Mouse (Mus musculus): Measurements from ENCODE around the gene Knstrn. TPM values are rescaled to one million over a fixed set of nuclear protein-coding genes. Genes with fewer than 3 reads are reported as not detected.

Gene Knstrn
- polyA plus RNA-seq, 1 experiment, result 2.1 TPM

GRCm38 (mm10) chr2:118782303-118782702 is 31.5 kb upstream of the Knstrn start:
- 76% methylated on average over 4 of the region's 4 CpGs for WGBS

DNA sequence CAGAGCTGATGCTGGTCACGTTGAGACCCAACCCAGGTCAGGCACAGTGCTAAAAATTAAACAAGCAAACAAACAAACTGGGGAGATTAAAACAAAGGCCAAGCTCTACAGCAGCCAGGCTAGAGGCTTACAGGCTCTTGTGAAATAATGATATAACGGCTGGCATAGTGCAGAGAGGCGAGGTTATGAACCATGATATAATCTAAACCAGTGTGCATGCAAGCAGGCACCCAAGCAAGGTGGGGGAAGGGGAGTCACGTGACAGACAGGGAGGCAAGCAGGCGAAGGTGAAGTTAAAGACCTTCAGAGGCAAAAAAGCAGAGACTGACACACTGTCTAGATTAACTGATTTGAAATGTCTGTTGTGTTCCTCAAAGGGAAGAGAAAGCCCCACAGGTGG is 30.7 kb upstream of the Knstrn start:
- Histone ChIP-seq H3K4me1 (ENCODE audit: control insufficient read depth, insufficient read depth, low read length) (peaks cover 6% of the 10 kb centered on the region), H3K27ac (ENCODE audit: insufficient read depth, low read length) (no peak overlapping the region), H3K27me3 (ENCODE audit: control insufficient read depth, insufficient read depth, low read length) (no peaks in the 10 kb centered on the region), H3K4me3 (replicated peaks; ENCODE audit: insufficient read depth, low read depth, low read length) (no peak overlapping the region)
- DNase-seq, result no peak
- TF ChIP-seq CTCF (IDR thresholded peaks at IDR 0.05; ENCODE audit: borderline replicate concordance, insufficient read depth, low read depth, low read length) (no peak), POLR2A (IDR thresholded peaks at IDR 0.05; ENCODE audit: borderline replicate concordance, insufficient read depth, low read length) (no peak)
- WGBS, result 70% methylated on average over 5 of the region's 5 CpGs

More at GRCm38 (mm10) chr2:118782303-118782702, 31.5 kb upstream of the Knstrn start:
- Histone ChIP-seq H3K27ac (ENCODE audit: insufficient read depth, low read length) (no peak overlapping the region), H3K27me3 (ENCODE audit: control insufficient read depth, insufficient read depth, low read length) (no peaks in the 10 kb centered on the region), H3K4me3 (replicated peaks; ENCODE audit: insufficient read depth, low read depth, low read length) (no peak overlapping the region), H3K4me1 (ENCODE audit: control insufficient read depth, insufficient read depth, low read length) (peaks cover 6% of the 10 kb centered on the region)
- TF ChIP-seq POLR2A (IDR thresholded peaks at IDR 0.05; ENCODE audit: borderline replicate concordance, insufficient read depth, low read length) (no peak), CTCF (IDR thresholded peaks at IDR 0.05; ENCODE audit: borderline replicate concordance, insufficient read depth, low read depth, low read length) (no peak)
- DNase-seq, result no peak

- TF ChIP-seq POLR2A (IDR thresholded peaks at IDR 0.05; ENCODE audit: borderline replicate concordance, insufficient read depth, low read length) (no peak), CTCF (IDR thresholded peaks at IDR 0.05; ENCODE audit: borderline replicate concordance, insufficient read depth, low read depth, low read length) (no peak)
- H3K27ac ChIP-seq (ENCODE audit: insufficient read depth, low read length), result no peak overlapping the region
- no peak overlapping the region for H3K4me3 ChIP-seq (replicated peaks; ENCODE audit: insufficient read depth, low read depth, low read length)
- WGBS, result 87% methylated on average over 7 of the region's 7 CpGs
- no peak for DNase-seq
- peaks cover 6% of the 10 kb centered on the region for H3K4me1 ChIP-seq (ENCODE audit: control insufficient read depth, insufficient read depth, low read length)
- H3K27me3 ChIP-seq (ENCODE audit: control insufficient read depth, insufficient read depth, low read length), result no peaks in the 10 kb centered on the region
Observed at GRCm38 (mm10) chr2:118783663-118784062, 30.1 kb upstream of the Knstrn start.

- DNase-seq, result no peak
- Histone ChIP-seq H3K27me3 (ENCODE audit: control insufficient read depth, insufficient read depth, low read length) (no peaks in the 10 kb centered on the region), H3K4me1 (ENCODE audit: control insufficient read depth, insufficient read depth, low read length) (peaks cover 30% of the 10 kb centered on the region), H3K4me3 (replicated peaks; ENCODE audit: insufficient read depth, low read depth, low read length) (no peak overlapping the region), H3K27ac (ENCODE audit: insufficient read depth, low read length) (no peak overlapping the region)
- 93% methylated on average over 5 of the region's 5 CpGs for WGBS
- TF ChIP-seq POLR2A (IDR thresholded peaks at IDR 0.05; ENCODE audit: borderline replicate concordance, insufficient read depth, low read length) (no peak), CTCF (IDR thresholded peaks at IDR 0.05; ENCODE audit: borderline replicate concordance, insufficient read depth, low read depth, low read length) (no peak)
Observed at GRCm38 (mm10) chr2:118786525-118786924, 27.3 kb upstream of the Knstrn start.

DNA sequence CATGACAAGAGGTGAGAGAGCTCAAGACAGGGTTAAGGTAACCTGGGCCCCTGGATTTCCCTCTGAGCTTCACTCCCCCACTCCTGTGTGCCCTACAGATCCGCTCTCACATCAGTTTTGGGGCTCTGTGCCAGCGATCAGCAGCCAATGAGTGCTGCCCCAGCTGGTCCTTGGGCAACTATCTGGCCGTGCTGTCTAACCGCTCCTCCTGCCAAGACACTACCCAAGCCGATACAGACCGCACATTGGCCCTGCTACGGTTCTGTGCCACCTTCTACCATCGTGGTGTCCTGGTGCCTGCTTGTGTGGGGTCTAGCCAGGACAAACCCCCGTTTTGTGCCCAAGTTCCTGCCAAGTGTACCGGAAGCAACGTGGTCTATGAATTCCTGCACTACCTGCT is 24.3 kb upstream of the Knstrn start:
- DNase-seq, result peak; percentile 81 to 88
- WGBS, result 10% methylated on average over 11 of the region's 11 CpGs
- Histone ChIP-seq H3K4me1 (ENCODE audit: control insufficient read depth, insufficient read depth, low read length) (peaks cover 40% of the 10 kb centered on the region), H3K27me3 (ENCODE audit: control insufficient read depth, insufficient read depth, low read length) (no peaks in the 10 kb centered on the region), H3K4me3 (replicated peaks; ENCODE audit: insufficient read depth, low read depth, low read length) (no peak overlapping the region), H3K27ac (ENCODE audit: insufficient read depth, low read length) (peak overlapping the region; percentile 42; the same call in 1 of the 2 replicates)
- TF ChIP-seq CTCF (IDR thresholded peaks at IDR 0.05; ENCODE audit: borderline replicate concordance, insufficient read depth, low read depth, low read length), result no peak
- no peak for TF ChIP-seq POLR2A (IDR thresholded peaks at IDR 0.05; ENCODE audit: borderline replicate concordance, insufficient read depth, low read length)

- no peak for DNase-seq
- Histone ChIP-seq H3K4me1 (ENCODE audit: control insufficient read depth, insufficient read depth, low read length) (peaks cover 38% of the 10 kb centered on the region), H3K4me3 (replicated peaks; ENCODE audit: insufficient read depth, low read depth, low read length) (no peak overlapping the region), H3K27ac (ENCODE audit: insufficient read depth, low read length) (no peak overlapping the region; the same call in 1 of the 2 replicates), H3K27me3 (ENCODE audit: control insufficient read depth, insufficient read depth, low read length) (no peaks in the 10 kb centered on the region)
- TF ChIP-seq POLR2A (IDR thresholded peaks at IDR 0.05; ENCODE audit: borderline replicate concordance, insufficient read depth, low read length) (no peak), CTCF (IDR thresholded peaks at IDR 0.05; ENCODE audit: borderline replicate concordance, insufficient read depth, low read depth, low read length) (no peak)
- WGBS, result 15% methylated on average over 12 of the region's 12 CpGs
Observed at GRCm38 (mm10) chr2:118790221-118790550, 23.6 kb upstream of the Knstrn start.

DNA sequence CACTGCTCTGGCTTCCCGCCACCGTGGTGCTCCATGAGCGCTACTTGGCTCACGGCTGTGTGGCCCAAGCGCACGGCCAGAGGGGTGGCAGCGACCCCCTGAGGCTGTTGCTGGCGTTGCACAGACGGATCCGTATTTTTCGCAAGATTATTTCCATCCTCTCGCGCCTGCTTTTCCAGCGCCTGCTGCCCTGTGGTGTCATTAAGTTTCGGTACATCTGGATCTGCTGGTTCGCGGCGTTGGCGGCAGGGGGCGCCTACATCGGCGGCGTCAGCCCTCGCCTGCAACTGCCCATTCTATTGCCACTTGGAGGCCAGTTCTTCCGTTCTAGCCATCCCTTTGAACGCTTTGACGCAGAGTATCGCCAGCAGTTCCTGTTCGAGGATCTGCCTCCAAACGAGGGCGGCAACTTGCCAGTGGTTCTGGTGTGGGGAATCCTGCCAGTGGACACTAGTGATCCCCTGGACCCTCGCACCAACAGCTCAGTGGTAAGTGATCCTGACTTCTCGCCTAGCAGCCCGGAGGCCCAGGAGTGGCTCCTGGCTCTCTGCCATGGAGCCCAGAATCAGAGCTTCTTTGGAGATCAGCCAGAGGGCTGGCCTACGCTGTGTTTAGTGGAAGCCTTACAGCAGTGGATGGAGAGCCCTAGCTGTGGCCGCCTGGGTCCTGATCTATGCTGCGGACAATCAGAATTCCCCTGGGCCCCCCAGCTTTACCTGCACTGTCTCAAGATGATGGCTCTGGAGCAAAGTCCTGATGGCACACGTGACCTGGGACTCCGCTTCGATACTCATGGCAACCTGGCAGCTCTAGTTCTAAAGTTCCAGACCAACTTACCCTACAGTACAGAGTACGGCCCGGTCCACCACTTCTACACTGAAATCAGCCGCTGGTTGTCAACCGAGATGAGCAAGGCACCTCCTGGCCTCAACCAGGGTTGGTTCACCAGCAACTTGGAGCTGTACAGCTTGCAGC is 23.0 kb upstream of the Knstrn start:
- Histone ChIP-seq H3K4me1 (ENCODE audit: control insufficient read depth, insufficient read depth, low read length) (peaks cover 38% of the 10 kb centered on the region), H3K27ac (ENCODE audit: insufficient read depth, low read length) (no peak overlapping the region; the same call in 1 of the 2 replicates), H3K27me3 (ENCODE audit: control insufficient read depth, insufficient read depth, low read length) (no peaks in the 10 kb centered on the region), H3K4me3 (replicated peaks; ENCODE audit: insufficient read depth, low read depth, low read length) (peak overlapping the region; percentile 8)
- no peak for TF ChIP-seq POLR2A (IDR thresholded peaks at IDR 0.05; ENCODE audit: borderline replicate concordance, insufficient read depth, low read length)
- peak; percentile 72 for TF ChIP-seq CTCF (IDR thresholded peaks at IDR 0.05; ENCODE audit: borderline replicate concordance, insufficient read depth, low read depth, low read length)
- DNase-seq, result peak; percentile 84 to 86
- WGBS, result 17% methylated on average over 44 of the region's 44 CpGs
